In the genomic region with DNA sequence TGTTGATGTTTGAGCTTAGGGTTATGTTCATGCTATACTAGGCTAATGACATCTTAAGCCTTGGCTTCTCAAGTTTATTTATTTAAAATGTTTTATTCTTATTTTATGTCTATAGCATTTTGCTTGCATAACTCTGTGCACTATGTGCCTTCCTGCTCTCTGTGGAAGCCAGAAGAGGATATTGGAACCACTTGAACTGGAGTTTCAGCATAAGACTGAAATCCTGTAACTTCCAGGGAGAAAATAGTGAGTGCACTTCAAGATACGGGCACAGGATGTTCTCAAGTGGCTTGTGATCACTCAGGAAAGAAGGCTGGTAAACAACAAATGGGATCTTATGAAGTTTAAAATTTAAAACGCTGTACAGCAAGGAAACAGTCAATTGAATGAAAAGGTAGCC, we compare ENCODE assay signal across 21 mouse cellular contexts.
DNase-seq lines count a peak whose midpoint lies in the region; ATAC-seq and TF ChIP-seq lines count a peak whose summit lies in the region.
"Had no signal": no experiment of that assay in that cellular context is flagged by ENCODE, and none has a peak within 500 bp of the region (broad histone marks: within the 10 kb centered on the region; RNA-seq: fewer than 3 reads in every experiment).

No protein-coding gene starts in this region.

- no peak overlapping the region for H3K27ac ChIP-seq in lung, postnatal 0 days (ENCODE audit: low read length)

- H3K9me3 ChIP-seq in lung, postnatal 0 days (ENCODE audit: low read length): no peaks in the 10 kb centered on the region

- no peak overlapping the region for H3K4me3 ChIP-seq in lung, postnatal 0 days (ENCODE audit: low read depth, low read length)

- DNase-seq in lung, postnatal 0 days (ENCODE audit: low spot score): peak; percentile 30
- no peak for DNase-seq in lung, adult 18-20 months
- DNase-seq in lung, postnatal 25 days (ENCODE audit: low spot score): peak; percentile 9
- DNase-seq in lung, postnatal 14 days: no peak
- DNase-seq in lung, postnatal 36 days: peak; percentile 21
- DNase-seq in lung, postnatal 4 days: no peak
- DNase-seq: adrenal gland, adult 2 months; adrenal gland, adult 8-10 months; adrenal gland, postnatal 10 days; adrenal gland, postnatal 14 days; adrenal gland, postnatal 25 days; adrenal gland, postnatal 36 days; B cell, adult 2 months; cerebellum, adult 11 months; cerebellum, adult 11-12 months; cerebellum, adult 18-20 months had no signal

- TF ChIP-seq EP300 in lung, postnatal 0 days (IDR thresholded peaks at IDR 0.05): peak; percentile 55

- no peak overlapping the region for H3K4me2 ChIP-seq in lung, postnatal 0 days (replicated peaks; ENCODE audit: low read depth, low read length)

- H3K27me3 ChIP-seq in lung, postnatal 0 days (replicated peaks; ENCODE audit: insufficient read depth, low read length): no peaks in the 10 kb centered on the region
- H3K27me3 ChIP-seq: CH12.LX, Patski had no signal

- no peaks in the 10 kb centered on the region for H3K36me3 ChIP-seq in lung, postnatal 0 days (ENCODE audit: insufficient read depth, low read length)
- H3K36me3 ChIP-seq: G1E had no signal

- ATAC-seq in lung, postnatal 0 days: peak; percentile 52
- ATAC-seq: activated CD4-positive, CD25-positive, alpha-beta regulatory T cell, adult 4 months; CD4-positive, CD25-positive, alpha-beta regulatory T cell, adult 4 months; Patski had no signal

- no peak for TF ChIP-seq CTCF in lung, postnatal 0 days (IDR thresholded peaks at IDR 0.05)

- H3K9ac ChIP-seq in lung, postnatal 0 days (replicated peaks; ENCODE audit: low read depth): no peak overlapping the region

- no peaks in the 10 kb centered on the region for H3K4me1 ChIP-seq in lung, postnatal 0 days (ENCODE audit: insufficient read depth, low read depth, low read length)

- 21% methylated on average over 2 of the region's 2 CpGs for WGBS in lung, postnatal 0 days

Comparison
In these comparisons a context has a peak if more than half of its experiments do, and no peak if none do; other contexts are left out.
1. DNase-seq: peak in lung, postnatal 0 days (single experiment), lung, postnatal 25 days (single experiment) and lung, postnatal 36 days (single experiment); none in lung, adult 18-20 months (0 of 2), lung, postnatal 14 days (single experiment) and lung, postnatal 4 days (0 of 2).